Mouse (Mus musculus) right cerebral cortex, postnatal 4 days (tissue): ENCODE measurements around the gene Slc7a5.

Source experiments
- DNase-seq: peaks from one replicate; pipeline ENCODE4 v3.0.0-alpha.2; 2022

Gene Slc7a5

DNA sequence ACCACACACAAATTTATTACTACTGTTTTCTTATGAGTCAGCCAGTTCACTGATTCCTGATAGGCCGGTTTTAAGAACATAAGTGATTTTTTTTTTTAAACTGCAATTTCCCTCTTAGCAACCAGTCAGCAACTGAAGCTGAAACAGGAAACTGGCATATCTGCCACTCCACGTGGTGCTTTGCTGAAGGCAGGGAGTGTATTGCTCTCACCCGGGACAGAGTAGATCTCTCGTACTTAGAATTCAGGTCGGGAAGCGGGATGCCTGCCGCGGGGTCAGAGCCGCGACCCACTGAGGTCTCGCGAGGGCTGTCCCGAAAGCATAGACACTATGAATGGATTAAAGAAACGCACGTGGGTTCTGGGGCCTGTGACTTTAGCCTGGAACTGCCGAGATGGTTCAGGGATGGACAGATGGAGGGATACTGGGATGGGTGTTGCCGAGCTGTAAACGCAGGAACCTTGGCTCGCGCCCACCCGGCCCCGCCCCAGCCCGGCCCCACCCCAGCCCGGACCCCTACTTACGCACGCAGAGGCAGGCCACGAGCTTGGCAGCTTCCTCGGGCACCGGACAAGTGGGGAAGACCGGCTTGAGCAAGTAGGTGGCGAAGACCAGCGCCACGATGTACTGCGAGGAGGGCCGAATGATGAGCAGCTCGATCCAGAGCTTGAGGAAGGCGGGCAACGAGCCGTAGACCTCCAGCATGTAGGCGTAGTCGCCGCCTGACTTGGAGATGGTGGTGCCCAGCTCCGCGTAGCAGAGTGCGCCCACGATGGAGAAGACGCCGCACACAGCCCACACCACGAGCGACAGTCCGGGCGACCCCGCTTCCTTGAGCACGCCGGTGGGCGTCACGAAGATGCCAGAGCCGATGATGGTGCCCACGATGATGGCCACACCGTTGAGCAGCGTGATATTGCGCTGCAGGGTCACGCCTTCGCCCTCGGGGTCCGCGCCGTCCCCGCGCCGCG, 667 bp downstream of the Slc7a5 start:
- DNase-seq, result peak; percentile 43

DNA sequence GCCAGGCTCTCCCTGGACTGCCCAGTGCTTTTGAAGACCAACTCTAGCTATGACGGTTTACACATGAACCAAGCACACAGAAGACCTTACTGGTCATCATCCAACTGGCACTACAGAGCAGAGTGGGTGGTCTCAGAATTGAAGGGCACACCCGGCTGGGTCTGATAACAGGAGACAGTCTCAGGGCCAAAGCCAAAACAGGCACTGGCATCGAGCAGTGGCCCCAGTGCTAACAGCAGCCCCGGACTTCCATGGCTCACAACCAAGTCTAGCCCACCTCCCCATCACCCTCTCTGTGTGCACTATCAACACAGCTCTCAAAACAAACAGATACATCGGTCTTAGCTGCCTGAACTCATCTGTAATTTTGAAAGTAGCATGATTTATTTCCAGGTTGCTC, 1.6 kb downstream of the Slc7a5 start:
- no peak for DNase-seq

DNA sequence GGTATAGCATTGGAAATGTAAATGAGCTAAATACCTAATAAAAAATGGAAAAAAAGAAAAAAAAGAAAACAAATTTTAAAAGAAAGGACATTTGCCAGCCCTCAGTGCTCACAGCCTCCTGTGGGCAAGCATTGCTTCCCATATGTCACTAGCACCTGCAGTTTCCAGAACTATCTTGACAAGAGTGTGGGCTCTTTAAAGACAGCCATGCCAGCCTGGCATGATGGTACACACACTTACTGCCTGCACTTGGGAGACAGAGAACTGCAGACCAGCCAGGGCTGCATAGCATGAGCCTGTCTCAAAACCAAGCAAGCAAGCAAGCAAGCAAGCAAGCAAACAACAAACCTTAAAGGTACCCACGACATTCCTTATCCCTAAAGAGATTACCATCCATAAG, 2.1 kb downstream of the Slc7a5 start:
- DNase-seq, result no peak

DNA sequence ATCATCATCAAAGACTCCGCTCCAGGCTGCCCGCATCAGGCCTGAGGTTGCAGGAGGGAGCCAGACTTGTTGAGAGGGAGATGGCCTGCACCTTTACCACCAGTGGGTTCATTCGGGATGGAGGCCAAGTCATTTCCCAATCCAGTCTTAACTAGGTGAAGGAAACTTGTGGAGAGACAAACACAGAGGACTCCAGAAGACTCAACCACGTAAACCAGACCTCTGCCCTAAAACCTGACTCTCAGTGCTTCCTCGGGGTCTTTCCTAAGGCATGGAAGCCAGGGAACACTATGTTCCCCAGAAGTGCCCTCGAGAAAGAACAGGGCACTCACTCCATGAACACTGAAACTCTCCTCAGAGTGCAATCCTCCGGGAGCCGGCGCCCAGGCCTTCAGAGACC, 2.5 kb downstream of the Slc7a5 start:
- DNase-seq, result no peak

DNA sequence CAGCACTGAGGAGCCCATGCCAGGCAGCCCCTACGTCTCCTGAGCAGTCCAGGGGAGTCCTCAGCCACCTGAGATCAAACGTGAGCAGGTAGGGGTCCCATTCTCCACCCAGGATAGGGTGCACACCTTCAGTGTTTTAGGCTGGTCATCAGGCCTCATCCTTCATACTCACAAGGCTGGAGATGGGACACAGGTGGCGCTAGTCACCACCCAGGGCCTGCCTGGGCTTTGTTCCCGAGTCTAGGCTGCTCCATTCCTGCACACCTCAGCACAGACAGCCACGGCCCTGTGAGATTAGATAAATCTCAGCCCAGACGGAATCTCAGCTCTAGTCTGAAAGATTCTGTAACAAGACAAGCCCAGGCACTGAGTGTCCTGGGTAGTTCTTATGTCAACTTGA, 3.5 kb downstream of the Slc7a5 start:
- DNase-seq, result no peak

DNA sequence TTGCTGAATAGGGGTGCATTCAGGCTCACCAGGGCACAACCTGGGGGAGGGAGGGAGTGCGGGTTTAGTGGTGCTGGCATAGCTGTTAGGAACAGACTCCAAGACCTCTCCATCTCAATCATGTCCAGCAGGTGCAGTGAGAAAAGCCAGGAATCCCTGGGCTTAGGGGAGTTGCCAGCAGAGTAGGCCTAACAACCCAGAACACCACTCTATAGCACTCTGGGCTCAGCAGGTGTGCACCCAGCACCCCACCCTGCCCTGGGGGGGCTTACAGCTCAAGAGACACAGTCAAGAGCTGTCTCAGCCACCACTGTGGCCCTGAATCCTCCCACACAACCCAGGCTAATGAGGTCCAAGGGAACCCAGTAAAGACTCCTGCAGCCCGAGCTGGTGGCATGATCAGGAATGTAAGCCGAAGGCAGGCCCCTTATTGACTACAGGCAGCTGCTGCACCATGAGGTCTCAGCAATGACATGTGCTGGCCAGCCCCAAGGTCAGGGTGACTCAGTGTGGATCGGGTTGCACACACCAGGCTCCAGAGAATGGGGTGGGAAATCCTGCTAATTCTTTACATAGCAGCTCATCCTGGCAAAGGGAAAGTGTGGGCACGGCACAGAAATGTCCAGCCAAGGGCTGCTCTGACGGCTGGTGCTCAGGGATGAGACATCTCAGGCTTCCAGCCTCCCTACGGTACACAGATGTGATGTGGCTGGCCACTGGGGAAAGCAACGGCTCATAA, 5.8 kb downstream of the Slc7a5 start:
- DNase-seq, result no peak

DNA sequence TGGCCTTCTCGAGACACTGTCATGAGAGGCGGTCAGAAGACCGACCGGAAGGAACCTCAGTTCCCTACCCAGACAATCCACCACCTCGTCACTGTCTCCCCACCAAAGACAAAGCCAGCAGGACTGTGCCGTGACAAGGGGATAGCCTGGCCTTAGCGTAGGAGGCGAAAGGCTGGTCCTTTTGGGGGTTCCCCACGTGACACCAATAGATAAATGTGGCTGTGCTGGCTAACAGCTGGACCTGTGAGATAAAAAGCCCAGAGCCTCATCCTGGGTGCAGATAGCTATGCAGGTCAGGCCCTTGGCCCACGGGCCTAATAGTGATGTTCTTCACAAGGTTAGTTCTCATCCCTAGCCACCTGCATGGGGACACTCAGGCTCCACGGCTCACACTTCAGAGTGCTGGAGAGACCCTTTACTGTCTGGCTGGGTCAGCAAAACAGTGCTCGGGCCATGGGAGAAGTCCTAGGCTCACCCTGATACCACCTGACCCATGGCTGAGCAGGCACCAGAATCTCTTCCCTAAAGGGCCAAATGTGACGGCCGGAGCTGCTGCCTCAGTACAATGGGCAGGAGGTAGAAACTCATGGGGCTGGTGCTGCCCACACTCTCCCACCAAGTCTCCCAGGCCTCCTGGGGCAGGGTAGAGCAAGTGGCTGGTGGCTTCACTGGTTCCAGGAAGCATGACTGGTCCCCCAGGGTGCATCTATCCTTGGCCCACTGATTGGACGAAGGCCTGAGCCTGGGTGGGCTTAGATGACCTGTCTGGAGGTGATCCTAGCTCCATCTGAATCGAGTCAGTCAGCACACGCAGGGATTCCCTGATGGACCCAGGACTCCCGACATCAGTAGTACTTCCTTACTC, 8.1 kb downstream of the Slc7a5 start:
- DNase-seq, result no peak

DNA sequence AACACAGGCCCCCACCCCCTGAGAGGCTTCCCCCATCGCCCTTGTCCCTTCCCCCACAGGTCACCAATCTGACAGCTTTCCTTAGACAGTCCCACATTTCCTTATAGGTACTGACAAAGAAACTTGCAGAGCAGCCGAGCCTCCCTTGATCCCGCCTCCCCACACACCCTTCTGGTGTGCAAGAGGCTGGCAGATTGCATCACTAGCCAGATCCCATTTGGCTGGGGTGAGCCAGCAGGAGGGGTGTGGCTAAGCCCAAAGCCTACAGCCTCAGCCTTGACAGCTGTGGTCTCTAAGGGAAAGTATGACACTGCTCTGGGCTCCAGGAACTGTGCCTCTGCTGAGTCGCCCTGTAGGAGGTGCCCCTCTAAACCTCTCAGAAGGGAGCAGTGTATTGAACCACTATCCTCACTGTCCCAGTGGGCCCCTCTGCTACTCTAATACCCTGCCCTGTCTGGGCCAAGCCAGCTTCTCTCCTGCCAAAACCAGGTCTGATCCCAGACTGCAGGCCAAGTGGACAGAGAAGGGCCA, 9.0 kb downstream of the Slc7a5 start:
- DNase-seq, result peak; percentile 45

DNA sequence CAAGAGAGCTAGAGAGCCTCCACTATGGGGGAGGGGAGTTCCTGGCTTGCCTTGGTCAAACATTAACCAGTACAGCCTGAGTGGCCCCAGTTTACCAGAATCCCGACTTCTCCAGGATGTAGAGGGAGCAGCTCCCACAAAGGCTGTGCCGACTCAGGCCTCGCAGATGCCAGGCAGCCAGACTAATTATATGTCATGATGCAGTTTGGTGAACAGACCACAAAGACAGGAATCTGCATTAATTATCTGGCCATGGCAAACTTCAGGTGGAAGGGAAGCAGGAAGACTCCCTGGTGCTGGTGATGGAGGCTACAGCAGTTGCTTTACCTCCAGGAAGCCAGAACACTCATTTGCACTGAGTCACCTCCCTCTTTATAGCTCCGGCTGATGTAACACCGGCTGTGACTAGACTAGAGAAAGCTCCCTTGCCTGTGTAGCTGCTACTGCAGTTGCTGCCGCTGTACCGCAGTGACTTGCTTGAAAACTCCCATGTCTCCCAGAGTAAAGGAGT, 9.6 kb downstream of the Slc7a5 start:
- no peak for DNase-seq

DNA sequence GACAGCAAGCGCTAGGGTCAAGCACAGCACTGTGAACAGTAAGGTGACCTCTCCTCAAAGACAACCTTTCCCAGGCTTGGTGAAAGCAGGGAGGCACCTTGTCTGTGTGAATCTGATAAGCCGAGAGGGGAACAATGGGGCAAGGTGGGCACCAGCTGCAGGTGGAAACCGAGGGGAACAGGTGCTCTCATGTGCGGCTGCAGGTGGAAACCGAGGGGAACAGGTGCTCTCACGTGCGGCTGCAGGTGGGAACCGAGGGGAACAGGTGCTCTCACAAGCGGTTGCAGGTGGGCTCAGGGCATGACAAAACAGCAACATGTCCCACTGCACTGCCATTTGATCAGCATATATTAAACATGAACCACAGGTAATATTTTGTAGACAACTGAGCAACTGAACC, 10.3 kb downstream of the Slc7a5 start:
- DNase-seq, result no peak

DNA sequence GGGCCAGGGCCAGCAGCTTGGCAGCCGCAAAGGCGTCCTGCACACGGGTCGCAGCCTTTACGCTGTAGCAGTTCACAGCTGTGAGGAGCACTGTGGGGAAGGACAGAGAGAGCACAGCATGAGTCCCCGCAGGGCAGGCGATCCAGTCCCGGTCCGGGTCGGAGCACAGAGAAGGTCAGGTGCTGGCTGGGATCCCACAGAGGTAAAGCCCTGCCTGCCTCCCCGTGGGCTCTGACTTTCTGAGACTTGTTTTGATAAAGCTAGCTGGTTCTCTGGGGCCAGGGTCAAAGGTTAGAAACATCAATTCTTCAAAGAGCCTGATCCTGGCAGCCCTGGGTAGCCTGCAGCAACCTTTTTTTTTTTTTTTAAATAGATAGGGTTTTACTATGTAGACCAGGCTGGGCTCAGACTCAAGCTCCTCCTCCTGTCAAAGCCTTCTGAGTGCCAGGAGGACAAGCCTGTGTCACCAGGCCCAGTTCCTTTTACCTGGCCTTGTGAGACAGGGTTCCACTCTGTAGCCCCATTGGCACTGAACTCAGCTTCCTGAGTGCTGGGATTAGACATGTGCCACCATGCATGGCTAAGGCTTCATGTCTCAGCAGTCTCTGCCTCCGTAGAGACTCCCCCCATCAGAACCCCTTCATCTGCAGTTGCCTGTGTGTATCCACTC, 10.9 kb downstream of the Slc7a5 start:
- DNase-seq, result no peak

DNA sequence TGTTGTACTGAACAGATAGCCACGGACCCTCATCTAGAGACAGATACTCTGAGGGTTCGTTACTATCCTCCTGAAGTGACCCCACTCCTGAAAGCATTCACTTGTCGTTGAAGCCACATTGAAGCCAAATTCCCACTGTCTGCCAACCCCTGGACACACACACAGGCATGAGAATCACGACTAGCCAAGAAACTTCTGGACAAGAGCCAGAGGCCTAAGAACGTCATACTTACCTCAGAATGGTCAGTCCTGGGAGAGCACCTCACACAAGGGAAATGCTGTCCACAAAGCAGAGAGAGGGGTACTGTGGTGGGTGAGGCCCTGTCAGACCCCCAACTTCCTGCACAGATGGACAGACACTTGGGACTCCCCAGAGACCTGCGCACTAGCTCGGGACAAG, 11.6 kb downstream of the Slc7a5 start:
- no peak for DNase-seq

DNA sequence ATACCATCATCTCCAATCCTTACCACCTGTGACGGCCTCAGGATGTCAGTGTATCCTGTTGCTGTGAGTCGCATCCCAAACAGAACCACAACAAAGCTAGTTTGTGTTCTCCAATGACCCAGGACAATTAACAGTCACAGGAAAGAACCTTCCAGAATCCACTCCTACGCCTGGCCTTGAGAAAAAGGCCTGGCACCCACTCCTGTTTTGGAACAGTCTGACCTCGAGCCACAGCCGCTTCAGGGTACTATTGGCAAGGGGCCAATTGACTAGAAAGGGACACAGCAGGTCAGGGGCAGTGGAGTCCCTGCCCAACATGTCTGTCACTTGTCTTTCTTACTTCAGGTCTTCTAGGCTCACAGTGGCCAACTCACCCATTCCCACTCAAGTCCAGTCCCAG, 14.6 kb downstream of the Slc7a5 start:
- DNase-seq, result no peak

DNA sequence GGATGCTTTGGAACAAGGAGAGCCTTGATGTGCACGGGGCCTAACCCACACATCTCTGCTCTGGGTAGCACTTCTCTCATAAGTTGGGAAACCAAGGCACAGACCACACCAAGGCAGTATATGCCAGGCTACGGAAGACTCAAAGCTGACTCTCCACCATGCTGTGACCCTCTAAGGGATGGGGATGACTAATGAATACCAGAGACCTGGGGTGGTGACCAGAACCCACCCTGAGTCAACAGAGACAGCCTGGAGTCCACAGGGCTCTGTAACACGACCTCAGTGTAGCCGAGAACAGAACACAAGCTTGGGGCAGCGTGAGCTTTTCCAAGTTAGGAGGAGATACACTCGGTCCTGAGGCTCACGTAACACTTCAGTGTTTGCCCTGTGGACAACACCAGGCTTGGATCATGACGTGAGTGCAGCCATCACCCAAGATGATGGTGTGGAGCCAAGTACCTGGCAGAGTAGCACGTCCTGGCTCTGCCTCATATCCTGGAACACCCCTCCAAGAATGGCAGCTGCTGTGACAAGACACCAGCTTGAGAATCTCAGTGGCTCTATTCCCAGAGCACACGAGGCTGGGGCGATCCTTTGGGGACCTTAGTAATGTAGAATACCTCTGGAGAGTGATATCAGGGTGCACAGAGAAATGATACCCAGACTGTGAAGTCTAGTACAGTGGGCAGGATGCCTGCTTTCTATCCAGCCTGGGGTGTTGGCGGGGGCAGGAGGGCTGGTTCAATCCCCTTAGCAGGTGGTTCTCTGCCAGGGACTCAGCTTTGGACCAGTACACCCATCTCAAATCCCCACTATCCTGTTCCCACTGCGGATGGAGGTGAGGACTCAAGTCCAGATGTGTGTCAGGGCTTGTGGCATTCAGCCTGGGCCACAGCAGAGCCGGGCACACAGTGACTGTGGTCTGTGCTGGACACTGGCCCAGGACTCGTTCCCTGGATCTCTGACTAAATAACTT, 17.4 kb downstream of the Slc7a5 start:
- DNase-seq, result no peak

DNA sequence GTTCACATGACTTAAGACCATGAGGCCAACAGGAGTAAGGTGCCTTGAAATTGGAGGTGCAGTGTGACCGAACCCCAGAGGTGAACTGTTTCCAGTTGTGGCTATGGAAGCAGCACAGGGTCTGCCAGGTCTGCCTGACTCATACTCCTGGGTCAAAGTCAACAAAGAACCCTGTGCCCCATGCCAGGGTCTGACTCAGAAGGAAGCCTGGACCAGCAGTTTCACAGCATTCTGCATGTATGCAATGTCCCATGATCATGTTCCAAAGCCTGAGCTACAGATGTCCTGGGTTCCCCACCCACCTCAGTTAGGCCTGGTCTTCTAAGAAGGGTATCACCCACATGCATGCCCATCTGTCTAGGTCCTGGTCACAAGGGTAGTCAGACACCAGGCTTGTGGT, 18.2 kb downstream of the Slc7a5 start:
- DNase-seq, result no peak

DNA sequence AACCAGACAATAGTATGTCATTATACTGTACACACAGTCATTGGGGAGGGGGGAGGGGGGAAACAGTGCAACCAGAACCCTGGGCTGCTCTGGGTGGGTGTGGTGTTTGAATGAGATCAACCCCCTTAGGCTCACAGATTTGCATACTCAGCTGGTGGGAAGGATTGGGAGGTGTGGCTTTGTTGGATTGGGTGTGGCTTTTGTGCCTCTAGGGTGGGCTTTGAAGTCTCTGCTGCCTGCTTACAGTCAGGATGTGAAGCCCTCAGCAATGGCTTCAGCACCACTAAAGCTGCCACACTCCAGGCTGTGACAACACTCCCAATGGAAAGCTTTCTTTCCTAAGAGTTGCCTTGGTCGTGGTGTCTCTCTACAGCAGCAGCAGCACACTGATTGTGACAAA, 19.9 kb downstream of the Slc7a5 start:
- DNase-seq, result no peak

DNA sequence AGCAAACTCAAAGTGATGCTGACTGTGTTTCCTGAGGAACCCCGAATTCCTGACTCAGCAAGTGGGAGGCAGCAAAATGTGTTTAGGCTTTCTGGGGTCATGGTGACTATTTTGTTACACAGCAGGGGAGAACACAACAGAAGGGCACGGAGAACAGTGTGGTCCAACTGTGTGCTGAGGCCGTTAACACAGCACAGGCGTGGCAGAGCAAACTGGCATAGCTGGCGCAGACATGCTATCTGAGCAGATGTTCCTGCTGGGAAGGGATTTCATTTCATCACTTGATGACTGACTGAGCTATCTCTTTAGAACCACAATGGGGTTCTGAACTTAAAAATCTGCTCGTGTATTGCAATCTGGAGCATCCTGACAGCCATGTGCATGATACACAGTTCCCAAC, 22.1 kb downstream of the Slc7a5 start:
- no peak for DNase-seq

DNA sequence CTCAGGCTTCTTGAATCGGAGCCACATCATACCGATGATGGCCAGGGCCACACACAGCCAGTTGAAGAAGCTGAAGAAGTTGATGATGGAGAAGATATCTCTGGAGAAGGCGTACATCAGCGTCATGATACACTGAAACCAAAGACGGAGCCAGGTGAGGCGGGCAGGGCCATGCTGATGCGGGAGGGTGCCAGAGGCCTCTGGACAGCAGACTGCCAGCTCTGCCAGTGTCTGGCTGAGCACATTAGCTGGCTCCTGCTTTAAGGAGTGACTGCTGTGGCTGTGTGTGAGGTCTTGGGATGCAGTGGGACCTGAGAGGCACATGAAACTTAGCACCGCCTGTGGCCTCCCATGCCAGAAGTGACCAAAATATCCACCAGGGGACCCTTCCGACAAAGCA, 22.5 kb downstream of the Slc7a5 start:
- DNase-seq, result no peak

DNA sequence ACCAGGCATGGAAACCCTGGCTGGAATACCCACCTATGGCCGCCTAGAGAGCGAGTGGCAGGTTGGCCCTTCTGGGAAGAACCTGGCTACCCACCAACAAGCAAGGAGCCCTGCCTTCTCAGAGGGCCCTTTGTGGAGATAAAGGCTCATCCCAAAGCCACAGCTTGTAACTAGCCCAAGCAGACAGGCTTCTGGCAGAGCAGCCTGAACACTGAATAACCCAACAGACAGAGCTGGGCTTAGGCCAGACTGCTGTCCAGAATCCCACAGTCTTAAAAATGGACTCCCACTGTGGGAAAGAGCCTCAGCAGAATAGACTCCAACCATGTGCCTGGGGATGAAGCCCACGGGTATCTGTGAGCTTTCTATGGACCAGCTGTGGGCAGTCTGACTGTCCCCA, 23.3 kb downstream of the Slc7a5 start:
- DNase-seq, result no peak

DNA sequence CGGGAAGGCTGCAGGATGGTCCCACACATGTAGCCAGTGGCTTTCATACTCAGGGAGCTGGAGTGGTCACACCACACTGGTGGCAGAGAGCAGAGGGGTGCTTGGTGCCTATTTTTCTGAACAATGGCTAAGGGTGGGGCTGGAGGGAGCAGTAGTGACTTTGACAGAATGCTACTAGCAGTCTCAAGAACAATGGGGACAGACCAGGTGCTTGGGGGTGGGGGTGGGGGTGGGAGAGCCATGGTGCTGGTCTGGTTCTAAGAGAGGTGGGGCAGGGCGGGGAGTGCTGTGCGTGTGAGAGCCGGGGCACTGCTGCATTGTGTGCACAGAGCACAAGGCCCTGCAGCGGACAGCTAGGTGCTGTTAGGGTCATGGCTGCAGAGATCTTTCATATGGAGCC, 25.6 kb downstream of the Slc7a5 start:
- no peak for DNase-seq

DNA sequence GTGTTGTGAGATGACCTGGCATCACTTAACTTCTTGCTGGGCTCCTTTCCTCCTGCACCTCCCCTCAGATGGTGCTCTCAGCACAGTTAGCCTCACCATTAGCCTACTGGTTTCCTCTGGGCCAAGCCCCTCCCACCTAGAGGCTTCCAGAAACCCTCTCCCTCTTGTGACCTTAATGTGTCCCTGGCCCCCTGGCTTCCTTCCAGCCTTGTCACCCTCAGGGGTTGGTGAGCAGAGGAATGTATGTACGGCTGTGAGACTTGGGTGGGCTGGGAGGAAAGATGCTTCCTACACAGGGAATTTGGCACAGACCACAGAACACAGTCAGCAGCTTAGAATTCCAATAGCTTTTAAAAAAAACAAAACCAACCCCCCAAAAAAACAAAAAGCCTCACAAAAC, 26.7 kb downstream of the Slc7a5 start:
- no peak for DNase-seq
